Mouse (Mus musculus): ENCODE results near the gene Nmnat2.

DNA sequence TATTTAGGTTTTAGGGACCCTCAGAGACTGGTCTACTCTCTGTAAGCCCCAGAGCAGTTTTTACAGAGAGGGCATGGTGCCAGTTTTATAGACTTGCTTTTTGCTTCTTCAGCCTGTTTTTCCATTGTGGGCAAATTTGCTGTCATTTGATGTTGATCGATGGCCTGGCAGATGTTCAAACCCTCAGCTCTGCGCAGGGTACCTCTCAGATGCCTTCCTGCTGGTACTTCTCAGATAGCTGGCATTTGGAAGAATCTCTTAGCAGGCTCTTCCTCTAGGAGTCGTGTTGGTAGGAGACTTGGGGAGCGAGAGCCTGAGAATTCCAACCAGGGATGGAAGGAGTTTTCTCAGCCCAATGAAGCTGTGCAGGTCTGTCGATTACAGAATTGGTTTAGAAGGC lies 51.3 kb downstream of the Nmnat2 start:
- TF ChIP-seq CTCF (IDR thresholded peaks at IDR 0.05; ENCODE audit: control insufficient read depth, insufficient read depth, insufficient replicate concordance, low read depth, low read length) (no peak), POLR2A (IDR thresholded peaks at IDR 0.05; ENCODE audit: control insufficient read depth, low read depth, low read length) (no peak)

All from testis, adult 2 months (tissue).